8 mouse cellular contexts compared by ENCODE assay signal in the genomic region with DNA sequence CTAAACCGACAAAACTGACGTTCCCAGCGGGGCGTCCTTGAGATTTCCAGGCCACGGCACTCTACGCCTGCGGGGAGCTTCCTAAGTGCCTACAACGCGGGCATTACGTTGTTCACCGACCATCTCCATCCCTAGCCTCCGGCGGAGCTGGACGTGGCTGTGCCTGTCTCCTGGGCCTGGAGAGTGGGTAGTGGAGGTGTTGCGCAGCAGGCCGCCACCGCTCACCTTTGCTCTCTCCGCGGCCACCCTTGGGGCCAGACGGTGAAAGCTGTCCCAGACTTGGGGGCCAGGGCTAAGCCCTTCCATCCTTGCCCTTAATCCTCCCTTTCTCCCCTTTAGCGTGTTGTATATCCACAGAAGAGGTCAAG. TPM values are rescaled to one million over a fixed set of nuclear protein-coding genes. Genes with fewer than 3 reads are reported as not detected.
A peak's percentile ranks its signal among the peaks of the same experiment; 100 is the strongest.
DNase-seq lines count a peak whose midpoint lies in the region; ATAC-seq lines count a peak whose summit lies in the region.

No protein-coding gene starts in this region.

- peaks cover 8% of the 10 kb centered on the region; the same call in 1 of the 2 replicates for H3K4me1 ChIP-seq in kidney, embryonic 15.5 days
- H3K4me1 ChIP-seq in brown adipose tissue, adult 24 weeks (ENCODE audit: control insufficient read depth, insufficient read depth, insufficient read length, low read length): no peaks in the 10 kb centered on the region
- H3K4me1 ChIP-seq in hindbrain, embryonic 10.5 days (replicated peaks): peaks cover 9% of the 10 kb centered on the region; the same call in 1 of the 2 replicates

- peaks cover 11% of the 10 kb centered on the region; the same call in 1 of the 2 replicates for H3K36me3 ChIP-seq in kidney, embryonic 15.5 days
- peaks cover 5% of the 10 kb centered on the region; the same call in 1 of the 2 replicates for H3K36me3 ChIP-seq in hindbrain, embryonic 10.5 days

- H3K9ac ChIP-seq in kidney, embryonic 15.5 days: peak overlapping the region; percentile 80

- under 1% methylated on average over 21 of the region's 21 CpGs for WGBS in kidney, embryonic 15.5 days
- WGBS in hindbrain, embryonic 10.5 days: under 1% methylated on average over 21 of the region's 21 CpGs

- H3K9me3 ChIP-seq in kidney, embryonic 15.5 days (replicated peaks): no peaks in the 10 kb centered on the region
- no peaks in the 10 kb centered on the region for H3K9me3 ChIP-seq in hindbrain, embryonic 10.5 days

- peak; percentile 68 for ATAC-seq in kidney, embryonic 15.5 days (replicated peaks; ENCODE audit: low FRiP score)
- peak; percentile 23 for ATAC-seq in megakaryocyte, adult 5-6 weeks (ENCODE audit: poor library complexity, severe bottlenecking)

- H3K4me2 ChIP-seq in kidney, embryonic 15.5 days: peak overlapping the region; percentile 97

- H3K27me3 ChIP-seq in kidney, embryonic 15.5 days: no peaks in the 10 kb centered on the region
- H3K27me3 ChIP-seq in hindbrain, embryonic 10.5 days (ENCODE audit: insufficient read depth, poor library complexity, severe bottlenecking): no peaks in the 10 kb centered on the region

- DNase-seq in kidney, postnatal 14 days: no peak
- no peak for DNase-seq in hindbrain, embryonic 10.5 days (ENCODE audit: low spot score)
- DNase-seq in right cerebral cortex, adult 2 months (ENCODE audit: low spot score in 2 of 2): no peak
- DNase-seq in cerebellum, adult 11-12 months: no peak
- no peak for DNase-seq in embryo, embryonic 10 days (ENCODE audit: low spot score)

- H3K27ac ChIP-seq in kidney, embryonic 15.5 days: peak overlapping the region; percentile 97
- H3K27ac ChIP-seq in brown adipose tissue, adult 24 weeks (replicated peaks; ENCODE audit: low read depth, low read length): peak overlapping the region; percentile 97
- peak overlapping the region; percentile 94 for H3K27ac ChIP-seq in hindbrain, embryonic 10.5 days

- H3K4me3 ChIP-seq in kidney, embryonic 15.5 days (replicated peaks): peak overlapping the region; percentile 68
- H3K4me3 ChIP-seq in brown adipose tissue, adult 24 weeks (ENCODE audit: insufficient read depth, low read depth, low read length): peak overlapping the region; percentile 75
- peak overlapping the region; percentile 84 for H3K4me3 ChIP-seq in hindbrain, embryonic 10.5 days

RNA-seq across cellular contexts. Expression of a gene that starts 0.4 kb away (rescaled TPM):
- 34.0 and 34.2 TPM in 2 replicates for polyA plus RNA-seq in kidney, embryonic 15.5 days (2015; fragmentation: Nextera tagmentation; extraction: Ambion mirVana)
- 60.6 and 68.9 TPM in 2 replicates for polyA plus RNA-seq in brown adipose tissue, adult 24 weeks (2012; ENCODE audit: insufficient read depth, insufficient read length, missing spikeins)
- 36.5 and 38.8 TPM in 2 replicates for polyA plus RNA-seq in hindbrain, embryonic 10.5 days (2016; fragmentation: Nextera tagmentation; extraction: Ambion mirVana)
- 28.8 and 31.7 TPM in 2 replicates for total RNA-seq in megakaryocyte, adult 5-6 weeks (2015)
- total RNA-seq in megakaryocyte, adult 5-6 weeks (2017): 47.4 and 48.7 TPM in 2 replicates

RNA-seq across cellular contexts. Expression of a gene that starts 28.3 kb away (rescaled TPM):
- 47.6 and 50.9 TPM in 2 replicates for polyA plus RNA-seq in kidney, embryonic 15.5 days (2015; fragmentation: Nextera tagmentation; extraction: Ambion mirVana)
- polyA plus RNA-seq in brown adipose tissue, adult 24 weeks (2012; ENCODE audit: insufficient read depth, insufficient read length, missing spikeins): 27.1 and 53.2 TPM in 2 replicates
- polyA plus RNA-seq in hindbrain, embryonic 10.5 days (2016; fragmentation: Nextera tagmentation; extraction: Ambion mirVana): 33.6 and 36.8 TPM in 2 replicates
- 144 TPM in 2 replicates for total RNA-seq in megakaryocyte, adult 5-6 weeks (2015)
- 185 and 235 TPM in 2 replicates for total RNA-seq in megakaryocyte, adult 5-6 weeks (2017)
